Mouse (Mus musculus) lung, embryonic 16.5 days (tissue): ENCODE results near the gene Fam124b. TPM values are rescaled to one million over a fixed set of nuclear protein-coding genes. Genes with fewer than 3 reads are reported as not detected.

Experiments
- ATAC-seq: fragments of 200-750 bp; cut with Nextera tagmentation; 2 replicates; pipeline ENCODE4 v1.8.0; 2017; ENCODE audit warnings: low read depth, mild to moderate bottlenecking, moderate library complexity
- H3K27ac ChIP-seq: fragments of 300-500 bp; sonication (generic); 2 replicates; pipeline ENCODE4 v1.5.1; 2014; ENCODE audit warnings: mild to moderate bottlenecking, control low read depth, low read length
- H3K27me3 ChIP-seq: fragments of 300-500 bp; sonication (generic); 2 replicates; pipeline ENCODE4 v1.6.1; 2014; ENCODE audit warnings: low read depth, low read length, mixed read lengths; ENCODE audit not compliant: control insufficient read depth, insufficient read depth
- H3K36me3 ChIP-seq: fragments of 300-500 bp; sonication (generic); 2 replicates; pipeline ENCODE4 v1.6.1; 2014; ENCODE audit warnings: low read length; ENCODE audit not compliant: control insufficient read depth, insufficient read depth
- H3K4me1 ChIP-seq: fragments of 300-500 bp; sonication (generic); replicated peaks from 2 replicates; pipeline ENCODE4 v1.6.1; 2014; ENCODE audit warnings: low read length, mixed read lengths; ENCODE audit not compliant: control insufficient read depth, insufficient read depth
- H3K4me2 ChIP-seq: fragments of 300-500 bp; sonication (generic); 2 replicates; pipeline ENCODE4 v1.6.1; 2014; ENCODE audit warnings: low read depth, low read length, control low read depth
- H3K4me3 ChIP-seq: fragments of 300-500 bp; sonication (generic); 2 replicates; pipeline ENCODE4 v1.5.1; 2014; ENCODE audit warnings: mild to moderate bottlenecking, low read length, control low read depth
- H3K9ac ChIP-seq: fragments of 300-500 bp; sonication (generic); 2 replicates; pipeline ENCODE4 v1.6.1; 2014; ENCODE audit warnings: low read length, control low read depth
- H3K9me3 ChIP-seq: fragments of 300-500 bp; sonication (generic); 2 replicates; pipeline ENCODE4 v1.6.1; 2016; ENCODE audit warnings: low read length; ENCODE audit not compliant: control insufficient read depth
- WGBS: fragments of 180-500 bp; shearing (Covaris S2); extraction: QIAGEN DNeasy Blood & Tissue Kit; methylation state at CpG from one replicate; pipeline ENCODE4 v1.1.7; 2014; 5-methylcytosine and 5-hydroxymethylcytosine counted together
- polyA plus RNA-seq: library from polyadenylated mRNA; unstranded; fragments of >200 nt; fragmentation: Nextera tagmentation; extraction: Ambion mirVana; gene quantifications from 2 replicates; pipeline ENCODE4 v1.2.1, GENCODE M21; 2015

Gene Fam124b
- polyA plus RNA-seq, 1 experiment from 2014 or later: 4.8 TPM

GRCm38 (mm10) chr1:80181414-80181805 lies 36.9 kb downstream of the Fam124b start:
- no peak overlapping the region for H3K27ac ChIP-seq
- no peaks in the 10 kb centered on the region for H3K36me3 ChIP-seq
- H3K27me3 ChIP-seq: no peaks in the 10 kb centered on the region
- H3K9ac ChIP-seq: no peak overlapping the region
- H3K4me2 ChIP-seq: no peak overlapping the region
- no peaks in the 10 kb centered on the region for H3K9me3 ChIP-seq
- no peaks in the 10 kb centered on the region for H3K4me1 ChIP-seq
- H3K4me3 ChIP-seq: no peak overlapping the region
- no peak for ATAC-seq
- 38% methylated on average over 3 of the region's 3 CpGs for WGBS

- no peak for ATAC-seq
- no peaks in the 10 kb centered on the region for H3K4me1 ChIP-seq
- no peak overlapping the region for H3K4me3 ChIP-seq
- H3K27ac ChIP-seq: no peak overlapping the region
- no peaks in the 10 kb centered on the region for H3K27me3 ChIP-seq
- no peak overlapping the region for H3K4me2 ChIP-seq
- no peak overlapping the region for H3K9ac ChIP-seq
- 38% methylated on average over 13 of the region's 13 CpGs for WGBS
- H3K36me3 ChIP-seq: no peaks in the 10 kb centered on the region
- no peaks in the 10 kb centered on the region for H3K9me3 ChIP-seq
Observed at GRCm38 (mm10) chr1:80180767-80181413, 37.4 kb downstream of the Fam124b start.

GRCm38 (mm10) chr1:80180128-80180527 lies 38.1 kb downstream of the Fam124b start:
- WGBS: 60% methylated on average over 7 of the region's 7 CpGs

DNA sequence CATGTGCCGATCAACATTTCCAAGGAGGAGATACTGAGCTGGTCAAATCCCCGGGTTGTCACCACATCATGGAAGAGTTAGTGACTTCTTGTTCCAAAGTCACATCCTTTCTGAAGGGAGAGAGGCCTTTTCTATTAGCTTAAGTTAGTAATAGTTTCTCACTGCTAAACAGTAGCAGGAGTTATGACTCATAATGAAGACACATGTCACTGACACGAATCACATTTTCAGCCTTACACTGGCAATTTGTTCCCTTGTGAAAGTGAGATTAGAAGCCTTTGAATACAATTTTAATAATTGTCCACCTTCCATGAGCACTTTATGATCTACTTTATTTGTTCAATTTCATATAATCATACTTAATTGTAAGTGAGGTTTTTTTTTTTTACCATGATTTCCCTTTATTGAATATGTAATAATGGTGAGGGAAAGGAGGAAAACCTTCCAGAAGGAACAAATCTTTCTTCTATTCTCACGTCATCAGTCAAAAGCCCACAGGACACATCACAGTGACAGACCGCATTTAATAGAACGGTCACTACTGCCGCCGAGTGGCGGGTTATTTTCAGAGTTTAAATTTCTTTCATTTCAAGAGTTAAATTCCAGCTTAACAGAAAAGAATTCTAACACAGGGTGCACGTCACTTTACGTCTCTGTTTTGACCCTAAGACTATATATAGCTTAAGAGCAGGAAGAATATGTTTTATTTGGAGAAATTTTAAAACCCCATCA lies 40.5 kb downstream of the Fam124b start:
- Histone ChIP-seq H3K36me3 (no peaks in the 10 kb centered on the region), H3K9ac (no peak overlapping the region), H3K27me3 (no peaks in the 10 kb centered on the region), H3K27ac (no peak overlapping the region), H3K4me3 (no peak overlapping the region), H3K4me2 (no peak overlapping the region), H3K9me3 (no peaks in the 10 kb centered on the region), H3K4me1 (no peaks in the 10 kb centered on the region)
- 44% methylated on average over 11 of the region's 11 CpGs for WGBS
- ATAC-seq: no peak

More at GRCm38 (mm10) chr1:80180128-80180527, 38.1 kb downstream of the Fam124b start:
- no peak for ATAC-seq
- Histone ChIP-seq H3K9ac (no peak overlapping the region), H3K27me3 (no peaks in the 10 kb centered on the region), H3K27ac (no peak overlapping the region), H3K4me3 (no peak overlapping the region), H3K9me3 (no peaks in the 10 kb centered on the region), H3K36me3 (no peaks in the 10 kb centered on the region), H3K4me1 (no peaks in the 10 kb centered on the region), H3K4me2 (no peak overlapping the region)

DNA sequence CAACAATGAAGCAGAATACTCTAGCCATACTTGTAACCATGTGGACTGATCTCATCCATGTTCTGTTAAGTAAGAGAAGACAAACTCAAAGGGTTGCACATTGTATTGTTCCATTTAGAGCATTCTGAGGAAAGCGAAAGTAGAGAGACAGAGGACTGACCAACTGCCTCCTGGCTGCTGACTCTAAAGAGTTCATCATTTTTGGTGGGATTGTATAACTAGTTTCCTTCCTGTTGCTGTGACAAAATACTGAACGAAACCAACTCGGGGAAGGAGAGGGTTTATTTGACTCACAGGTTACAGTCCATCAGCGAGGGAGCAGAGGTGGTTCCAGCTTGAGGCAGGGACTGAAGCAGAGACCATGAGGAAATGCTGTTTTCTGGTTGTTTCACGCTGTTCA lies 50.6 kb downstream of the Fam124b start:
- H3K9ac ChIP-seq: no peak overlapping the region
- no peaks in the 10 kb centered on the region for H3K9me3 ChIP-seq
- 78% methylated on average over 5 of the region's 5 CpGs for WGBS

GRCm38 (mm10) chr1:80166577-80166976 lies 51.7 kb downstream of the Fam124b start:
- Histone ChIP-seq H3K9ac (no peak overlapping the region), H3K27me3 (no peaks in the 10 kb centered on the region), H3K36me3 (no peaks in the 10 kb centered on the region), H3K27ac (no peak overlapping the region), H3K4me1 (no peaks in the 10 kb centered on the region), H3K9me3 (no peaks in the 10 kb centered on the region), H3K4me2 (no peak overlapping the region), H3K4me3 (no peak overlapping the region)
- 55% methylated on average over 4 of the region's 4 CpGs for WGBS
- no peak for ATAC-seq

More for the DNA sequence above, 50.6 kb downstream of the Fam124b start:
- Histone ChIP-seq H3K4me3 (no peak overlapping the region), H3K27ac (no peak overlapping the region), H3K27me3 (no peaks in the 10 kb centered on the region), H3K4me1 (no peaks in the 10 kb centered on the region), H3K36me3 (no peaks in the 10 kb centered on the region), H3K4me2 (no peak overlapping the region)
- ATAC-seq: no peak

DNA sequence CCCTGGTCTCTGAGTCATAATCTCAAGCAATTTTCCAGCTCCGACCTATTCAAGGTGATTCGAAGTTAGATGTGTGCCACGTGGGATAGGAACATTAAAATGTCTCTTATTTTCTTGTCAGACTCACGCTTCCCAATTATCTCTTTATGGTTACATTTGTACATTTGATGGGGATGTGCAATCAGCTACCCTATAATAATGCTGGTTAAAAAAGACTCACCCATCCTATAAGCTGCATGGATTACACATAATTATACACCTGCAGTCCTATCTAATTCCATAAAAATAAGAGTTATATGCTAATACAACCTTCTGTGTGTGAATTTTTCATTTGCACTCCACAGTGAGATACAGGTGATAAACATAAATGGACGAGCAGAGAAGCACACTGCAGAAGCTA lies 52.9 kb downstream of the Fam124b start:
- ATAC-seq: no peak
- Histone ChIP-seq H3K4me1 (no peaks in the 10 kb centered on the region), H3K4me3 (no peak overlapping the region), H3K9me3 (no peaks in the 10 kb centered on the region), H3K9ac (no peak overlapping the region), H3K4me2 (no peak overlapping the region), H3K27me3 (no peaks in the 10 kb centered on the region), H3K36me3 (no peaks in the 10 kb centered on the region), H3K27ac (no peak overlapping the region)
- 73% methylated on average over 5 of the region's 5 CpGs for WGBS

DNA sequence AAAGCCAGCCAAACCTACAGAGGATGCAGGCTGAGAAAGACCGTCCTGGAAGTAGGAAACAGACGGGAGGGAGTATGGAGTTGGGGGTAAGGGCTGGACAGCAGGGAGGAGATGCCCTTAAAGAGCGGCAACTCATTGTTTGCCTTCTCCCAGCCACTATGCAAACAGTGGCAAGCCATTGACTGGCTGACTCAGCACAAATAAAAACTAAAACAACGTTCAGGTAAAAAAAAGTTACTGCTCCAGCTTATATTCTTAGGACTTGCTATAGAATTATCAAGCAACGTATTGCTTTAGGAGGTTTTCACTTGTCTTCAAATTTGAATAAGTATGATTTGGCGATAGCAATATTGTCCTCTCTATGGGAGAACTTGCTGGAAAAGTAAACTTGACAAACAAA lies 55.3 kb downstream of the Fam124b start:
- H3K4me1 ChIP-seq: no peaks in the 10 kb centered on the region
- H3K27me3 ChIP-seq: no peaks in the 10 kb centered on the region
- ATAC-seq: no peak
- H3K27ac ChIP-seq: no peak overlapping the region
- 53% methylated on average over 6 of the region's 6 CpGs for WGBS
- H3K36me3 ChIP-seq: no peaks in the 10 kb centered on the region
- no peak overlapping the region for H3K4me2 ChIP-seq
- H3K4me3 ChIP-seq: no peak overlapping the region
- H3K9me3 ChIP-seq: no peaks in the 10 kb centered on the region
- H3K9ac ChIP-seq: no peak overlapping the region

- H3K4me2 ChIP-seq: no peak overlapping the region
- no peaks in the 10 kb centered on the region for H3K4me1 ChIP-seq
- H3K27me3 ChIP-seq: no peaks in the 10 kb centered on the region
- H3K36me3 ChIP-seq: no peaks in the 10 kb centered on the region
- no peak overlapping the region for H3K9ac ChIP-seq
- ATAC-seq: no peak
- H3K9me3 ChIP-seq: no peaks in the 10 kb centered on the region
- H3K4me3 ChIP-seq: no peak overlapping the region
- no peak overlapping the region for H3K27ac ChIP-seq
Observed at GRCm38 (mm10) chr1:80159586-80159985, 58.7 kb downstream of the Fam124b start.
